Mouse (Mus musculus) cerebellum, adult 2 months (tissue): ENCODE results near the gene Pla2g3. TPM values are rescaled to one million over a fixed set of nuclear protein-coding genes. Genes with fewer than 3 reads are reported as not detected.

Experiments used
- DNase-seq, 2 experiments: peaks; one replicate each; pipeline ENCODE4 v3.0.0; 2021
- H3K27ac ChIP-seq: fragments of 200-500 bp; 2 replicates; pipeline ENCODE4 v1.5.1; 2012; ENCODE audit warnings: low read length, control low read depth, inconsistent platforms; ENCODE audit not compliant: insufficient read depth
- H3K27me3 ChIP-seq: fragments of 200-500 bp; 2 replicates; pipeline ENCODE4 v1.6.1; 2012; ENCODE audit warnings: inconsistent platforms, mild to moderate bottlenecking, low read length, moderate library complexity; ENCODE audit not compliant: control insufficient read depth, insufficient read depth
- H3K4me1 ChIP-seq: fragments of 200-500 bp; 2 replicates; pipeline ENCODE4 v1.6.1; 2011; ENCODE audit warnings: low read length; ENCODE audit not compliant: control insufficient read depth, insufficient read depth
- H3K4me3 ChIP-seq: fragments of 200-500 bp; replicated peaks from 2 replicates; pipeline ENCODE3; 2011; ENCODE audit warnings: mild to moderate bottlenecking, low read depth, low read length, control low read depth; ENCODE audit not compliant: insufficient read depth
- CTCF ChIP-seq: fragments of 200-500 bp; IDR thresholded peaks from 2 replicates; pipeline ENCODE4 v1.5.1; 2011; ENCODE audit warnings: low read depth, mild to moderate bottlenecking, control low read depth, low read length, moderate library complexity, borderline replicate concordance; ENCODE audit not compliant: insufficient read depth
- POLR2A ChIP-seq: fragments of 200-500 bp; IDR thresholded peaks from 2 replicates; pipeline ENCODE4 v1.6.1; 2011; ENCODE audit warnings: low read length, control low read depth, borderline replicate concordance; ENCODE audit not compliant: insufficient read depth
- WGBS: fragments of 180-500 bp; shearing (Covaris S2); methylation state at CpG from one replicate; pipeline ENCODE4 v1.1.7; 2018; 5-methylcytosine and 5-hydroxymethylcytosine counted together
- polyA plus RNA-seq: library from polyadenylated mRNA; depleted of rRNA; stranded (reverse); fragments of >200 nt; gene quantifications from 2 replicates; pipeline ENCODE4 v1.2.3, GENCODE M21; 2012; rRNA removed

Pla2g3 gene
- polyA plus RNA-seq, 1 experiment: 4.0 TPM

DNA sequence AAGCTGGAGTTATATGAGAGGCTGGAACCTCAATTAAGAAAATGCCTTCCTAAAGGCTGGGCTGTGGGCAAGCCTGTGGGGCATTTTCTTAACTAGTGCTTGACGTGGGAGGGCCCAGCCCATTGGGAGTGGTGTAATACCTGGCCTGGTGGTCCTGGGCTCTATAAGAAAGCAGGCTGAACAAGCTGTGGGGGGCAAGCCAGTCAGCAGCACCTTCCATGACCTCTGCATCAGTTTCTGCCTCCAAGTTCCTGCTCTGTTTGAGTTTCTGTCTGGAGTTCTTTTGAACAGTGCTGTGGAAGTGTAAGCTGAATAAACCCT lies 58.1 kb downstream of the Pla2g3 start:
- Histone ChIP-seq H3K4me3 (no peak overlapping the region), H3K27ac (no peak overlapping the region), H3K4me1 (no peaks in the 10 kb centered on the region), H3K27me3 (no peaks in the 10 kb centered on the region)
- no peak for DNase-seq
- WGBS: 22% methylated on average over 1 of the region's 1 CpGs
- TF ChIP-seq POLR2A (no peak), CTCF (no peak)

DNA sequence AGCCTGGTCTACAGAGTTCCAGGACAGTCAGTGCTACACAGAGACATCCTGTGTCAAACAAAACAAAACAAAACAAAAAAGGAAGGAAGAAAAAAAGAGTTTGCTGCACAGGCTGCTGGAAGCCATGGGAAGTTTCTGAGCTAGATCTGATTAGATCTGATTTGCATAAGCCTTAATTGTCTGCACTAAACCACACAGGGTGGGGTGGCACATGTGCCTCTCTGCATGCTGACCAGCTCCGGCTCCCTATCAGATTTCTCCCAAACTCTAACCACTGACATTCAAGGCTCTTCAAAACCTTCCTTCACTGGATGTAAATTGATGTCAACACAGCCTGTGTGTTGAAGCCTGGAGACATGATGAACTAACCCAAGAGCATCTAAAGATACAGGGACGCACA lies 59.0 kb downstream of the Pla2g3 start:
- no peak overlapping the region for H3K4me3 ChIP-seq
- H3K27me3 ChIP-seq: no peaks in the 10 kb centered on the region
- WGBS: 73% methylated on average over 2 of the region's 2 CpGs
- DNase-seq: no peak
- TF ChIP-seq POLR2A (no peak), CTCF (no peak)
- no peak overlapping the region for H3K27ac ChIP-seq
- H3K4me1 ChIP-seq: no peaks in the 10 kb centered on the region

DNA sequence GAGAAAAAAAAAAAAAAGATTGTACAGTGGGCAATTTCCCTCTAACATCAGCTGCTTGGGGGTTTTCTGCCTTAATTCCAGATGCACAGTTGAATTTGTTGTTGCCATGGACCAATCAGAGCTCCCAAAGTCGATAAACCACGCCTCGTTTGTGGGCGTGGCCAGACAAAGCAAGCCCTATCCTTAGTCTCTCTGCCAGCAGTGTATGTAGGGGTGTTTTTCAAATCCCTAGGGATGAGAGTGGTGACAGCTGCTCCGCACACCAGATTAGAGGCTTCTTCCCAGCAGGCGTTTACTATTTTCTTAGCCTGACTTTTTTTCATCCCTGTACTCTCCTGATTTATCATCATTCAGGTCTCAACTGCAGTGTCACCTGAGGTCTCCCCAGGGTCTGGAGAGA lies 59.9 kb downstream of the Pla2g3 start:
- DNase-seq: no peak
- TF ChIP-seq CTCF: no peak
- TF ChIP-seq POLR2A: no peak
- 38% methylated on average over 6 of the region's 6 CpGs for WGBS

DNA sequence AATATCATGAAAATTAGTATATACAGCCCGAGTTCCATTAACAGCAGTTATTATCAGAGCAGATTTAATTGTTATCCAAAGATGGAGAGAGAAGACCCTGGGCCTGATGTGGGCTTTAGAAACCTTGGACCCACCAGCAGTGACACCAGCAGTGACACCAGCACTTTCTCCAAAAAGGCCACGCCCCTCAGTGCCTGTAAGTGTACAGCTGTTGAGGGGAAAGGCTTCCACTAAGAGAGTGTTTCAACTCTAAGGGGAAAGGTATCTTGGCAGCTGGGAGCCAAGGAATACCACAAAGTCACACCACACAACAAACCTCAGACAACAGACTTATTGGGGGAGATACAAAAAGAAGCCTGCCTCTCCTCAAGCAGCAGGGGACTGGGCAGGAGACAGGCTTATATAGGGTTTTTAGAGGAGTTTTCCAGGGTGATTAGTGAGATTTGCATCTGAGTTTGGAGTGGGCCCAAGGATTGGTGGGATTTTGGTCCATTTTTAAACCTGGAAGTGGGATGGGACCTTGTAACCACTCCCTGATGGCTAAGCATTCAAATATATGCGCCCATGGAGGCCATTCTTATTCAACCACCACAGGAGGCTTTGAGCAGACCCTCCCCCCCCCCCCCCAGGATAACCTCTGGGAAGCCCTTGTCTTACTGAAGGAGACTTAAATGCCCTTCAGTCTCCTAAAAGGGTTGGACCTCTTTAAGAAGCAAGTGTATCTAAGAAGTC lies 60.6 kb downstream of the Pla2g3 start:
- H3K27ac ChIP-seq: no peak overlapping the region

More for the DNA sequence above, 59.9 kb downstream of the Pla2g3 start:
- Histone ChIP-seq H3K4me3 (no peak overlapping the region), H3K4me1 (no peaks in the 10 kb centered on the region), H3K27ac (no peak overlapping the region), H3K27me3 (no peaks in the 10 kb centered on the region)

More for the DNA sequence above, 60.6 kb downstream of the Pla2g3 start:
- Histone ChIP-seq H3K4me1 (no peaks in the 10 kb centered on the region), H3K27me3 (no peaks in the 10 kb centered on the region), H3K4me3 (no peak overlapping the region)
- no peak for DNase-seq
- TF ChIP-seq POLR2A: no peak
- no peak for TF ChIP-seq CTCF
- 67% methylated on average over 3 of the region's 3 CpGs for WGBS

Other genes with a start within 250 kb of the Pla2g3 start
- 83.2 and 85.9 TPM in 2 replicates for gene Drg1, start 221.9 kb upstream of the Pla2g3 start, polyA plus RNA-seq
- 41.0 and 44.1 TPM in 2 replicates for gene Patz1, start 199.4 kb upstream of the Pla2g3 start, polyA plus RNA-seq
- gene Pik3ip1, start 157.9 kb upstream of the Pla2g3 start, polyA plus RNA-seq: 68.2 and 76.1 TPM in 2 replicates
- 201 and 206 TPM in 2 replicates for gene Limk2, start 79.1 kb upstream of the Pla2g3 start, polyA plus RNA-seq
- 38.1 and 39.3 TPM in 2 replicates for gene Rnf185, start 35.9 kb upstream of the Pla2g3 start, polyA plus RNA-seq
- gene Inpp5j, start 16.5 kb downstream of the Pla2g3 start, polyA plus RNA-seq: 103 and 106 TPM in 2 replicates
- 889 and 965 TPM in 2 replicates for gene Selenom, start 26.4 kb downstream of the Pla2g3 start, polyA plus RNA-seq
- gene Smtn, start 52.3 kb downstream of the Pla2g3 start, polyA plus RNA-seq: 6.1 and 6.9 TPM in 2 replicates
- 22.9 and 26.0 TPM in 2 replicates for gene Morc2a, start 160.9 kb downstream of the Pla2g3 start, polyA plus RNA-seq